Mouse (Mus musculus) forebrain, embryonic 14.5 days (tissue): ENCODE results near the gene Ascl5. TPM values are rescaled to one million over a fixed set of nuclear protein-coding genes. Genes with fewer than 3 reads are reported as not detected.

Experiments
- ATAC-seq: fragments of 200-750 bp; cut with Nextera tagmentation; 2 replicates; pipeline ENCODE4 v1.8.0; 2017; ENCODE audit warnings: mild to moderate bottlenecking, moderate library complexity
- DNase-seq: peaks from one replicate; pipeline ENCODE4 v3.0.0-alpha.2; 2015; ENCODE audit warnings: low spot score
- H3K27ac ChIP-seq: fragments of 300-500 bp; sonication (generic); 2 replicates; pipeline ENCODE4 v1.5.1; 2014; ENCODE audit warnings: low read depth, mild to moderate bottlenecking, control low read depth, low read length, moderate library complexity
- H3K27me3 ChIP-seq: fragments of 300-500 bp; sonication (generic); replicated peaks from 2 replicates; pipeline ENCODE4 v1.6.1; 2014; ENCODE audit warnings: low read length, control low read depth, mixed read lengths; ENCODE audit not compliant: control insufficient read depth, insufficient read depth
- H3K36me3 ChIP-seq: fragments of 300-500 bp; sonication (generic); 2 replicates; pipeline ENCODE4 v1.6.1; 2014; ENCODE audit warnings: low read length, control low read depth; ENCODE audit not compliant: control insufficient read depth, insufficient read depth
- H3K4me1 ChIP-seq: fragments of 300-500 bp; sonication (generic); 2 replicates; pipeline ENCODE4 v1.6.1; 2014; ENCODE audit warnings: antibody characterized with exemption, low read length, control low read depth; ENCODE audit not compliant: control insufficient read depth, insufficient read depth
- H3K4me2 ChIP-seq: fragments of 300-500 bp; sonication (generic); 2 replicates; pipeline ENCODE4 v1.6.1; 2014; ENCODE audit warnings: mild to moderate bottlenecking, control low read depth, low read length
- H3K4me3 ChIP-seq: fragments of 300-500 bp; sonication (generic); 2 replicates; pipeline ENCODE4 v1.5.1; 2014; ENCODE audit warnings: low read depth, low read length, control low read depth
- H3K9ac ChIP-seq: fragments of 300-500 bp; sonication (generic); 2 replicates; pipeline ENCODE4 v1.6.1; 2014; ENCODE audit warnings: mild to moderate bottlenecking, low read length, control low read depth, moderate library complexity
- H3K9me3 ChIP-seq: fragments of 300-500 bp; sonication (generic); replicated peaks from 2 replicates; pipeline ENCODE4 v1.6.1; 2016; ENCODE audit warnings: low read length, control low read depth, mixed read lengths; ENCODE audit not compliant: control insufficient read depth
- WGBS: fragments of 180-500 bp; shearing (Covaris S2); extraction: QIAGEN DNeasy Blood & Tissue Kit; methylation state at CpG from one replicate; pipeline ENCODE4 v1.1.7; 2014; 5-methylcytosine and 5-hydroxymethylcytosine counted together
- polyA plus RNA-seq: library from polyadenylated mRNA; unstranded; fragments of >200 nt; fragmentation: Nextera tagmentation; extraction: Ambion mirVana; gene quantifications from 2 replicates; pipeline ENCODE4 v1.2.1, GENCODE M21; 2014

The Ascl5 gene
- polyA plus RNA-seq, 1 experiment from 2014 or later, result not detected

GRCm38 (mm10) chr1:136061041-136061789, 10.6 kb downstream of the Ascl5 start:
- DNase-seq, result peak; percentile 35
- peak; percentile 62; the same call in 1 of the 2 replicates for ATAC-seq

DNA sequence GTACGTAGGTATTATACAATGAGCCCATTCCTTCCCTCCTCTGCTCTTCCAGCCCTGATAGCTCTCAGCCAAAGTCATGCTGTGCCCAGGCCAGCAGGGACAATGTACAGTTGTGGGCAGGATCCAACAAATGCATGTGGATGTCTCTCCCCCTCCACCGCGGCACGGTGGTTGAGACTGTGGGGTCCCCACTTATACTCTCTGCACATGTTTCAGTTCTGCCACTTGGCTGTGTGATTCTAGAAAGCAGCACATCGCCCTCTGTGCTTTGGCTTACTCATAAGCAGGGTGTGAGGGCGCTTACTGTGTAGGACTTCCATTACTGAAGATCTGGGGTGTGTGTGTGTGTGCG, 11.2 kb downstream of the Ascl5 start:
- H3K27ac ChIP-seq, result 0 out of 2 replicates have a peak overlapping the region, but pooled peaks have one; percentile 14
- H3K4me1 ChIP-seq, result 0 out of 2 replicates have a peak, but pooled peaks cover 2% of the 10 kb centered on the region
- no peak overlapping the region for H3K4me3 ChIP-seq
- no peaks in the 10 kb centered on the region for H3K9me3 ChIP-seq
- no peak overlapping the region for H3K9ac ChIP-seq
- H3K27me3 ChIP-seq, result no peaks in the 10 kb centered on the region
- ATAC-seq (peak; percentile 38; the same call in 1 of the 2 replicates), DNase-seq (no peak)
- 71% methylated on average over 7 of the region's 7 CpGs for WGBS
- H3K36me3 ChIP-seq, result no peaks in the 10 kb centered on the region
- H3K4me2 ChIP-seq, result no peak overlapping the region

More at GRCm38 (mm10) chr1:136061041-136061789, 10.6 kb downstream of the Ascl5 start:
- Histone ChIP-seq H3K9me3 (no peaks in the 10 kb centered on the region), H3K4me1 (0 out of 2 replicates have a peak, but pooled peaks cover 1% of the 10 kb centered on the region), H3K27ac (no peak overlapping the region), H3K36me3 (no peaks in the 10 kb centered on the region), H3K4me2 (no peak overlapping the region), H3K27me3 (no peaks in the 10 kb centered on the region), H3K4me3 (no peak overlapping the region), H3K9ac (no peak overlapping the region)
- WGBS, result 44% methylated on average over 9 of the region's 9 CpGs

GRCm38 (mm10) chr1:136063991-136064390, 13.4 kb downstream of the Ascl5 start:
- Histone ChIP-seq H3K4me2 (no peak overlapping the region), H3K27ac (no peak overlapping the region), H3K4me1 (0 out of 2 replicates have a peak, but pooled peaks cover 2% of the 10 kb centered on the region), H3K27me3 (no peaks in the 10 kb centered on the region), H3K4me3 (no peak overlapping the region), H3K9ac (no peak overlapping the region), H3K9me3 (no peaks in the 10 kb centered on the region), H3K36me3 (no peaks in the 10 kb centered on the region)
- DNase-seq, result no peak
- ATAC-seq, result no peak
- WGBS, result 64% methylated on average over 5 of the region's 5 CpGs

GRCm38 (mm10) chr1:136066621-136067020, 16.0 kb downstream of the Ascl5 start:
- Histone ChIP-seq H3K9ac (no peak overlapping the region), H3K4me3 (no peak overlapping the region), H3K9me3 (no peaks in the 10 kb centered on the region), H3K36me3 (no peaks in the 10 kb centered on the region), H3K27me3 (no peaks in the 10 kb centered on the region), H3K27ac (no peak overlapping the region), H3K4me1 (0 out of 2 replicates have a peak, but pooled peaks cover 2% of the 10 kb centered on the region), H3K4me2 (no peak overlapping the region)
- WGBS, result 74% methylated on average over 1 of the region's 1 CpGs
- DNase-seq, result no peak
- ATAC-seq, result no peak

- H3K4me1 ChIP-seq, result 0 out of 2 replicates have a peak, but pooled peaks cover 2% of the 10 kb centered on the region
- H3K9ac ChIP-seq, result no peak overlapping the region
- H3K4me3 ChIP-seq, result no peak overlapping the region
- WGBS, result 85% methylated on average over 3 of the region's 3 CpGs
- H3K27me3 ChIP-seq, result no peaks in the 10 kb centered on the region
- H3K36me3 ChIP-seq, result no peaks in the 10 kb centered on the region
- H3K4me2 ChIP-seq, result no peak overlapping the region
- DNase-seq (no peak), ATAC-seq (no peak)
- H3K9me3 ChIP-seq, result no peaks in the 10 kb centered on the region
- H3K27ac ChIP-seq, result no peak overlapping the region
Observed at GRCm38 (mm10) chr1:136067579-136067978, 17.0 kb downstream of the Ascl5 start.

GRCm38 (mm10) chr1:136076086-136076485, 25.5 kb downstream of the Ascl5 start:
- H3K4me3 ChIP-seq, result no peak overlapping the region
- ATAC-seq, result 0 out of 2 replicates have a peak, but pooled peaks have one; percentile 18
- no peaks in the 10 kb centered on the region for H3K9me3 ChIP-seq
- H3K27me3 ChIP-seq, result no peaks in the 10 kb centered on the region
- no peaks in the 10 kb centered on the region for H3K36me3 ChIP-seq
- no peak overlapping the region for H3K9ac ChIP-seq
- H3K4me2 ChIP-seq, result no peak overlapping the region
- no peaks in the 10 kb centered on the region for H3K4me1 ChIP-seq
- H3K27ac ChIP-seq, result no peak overlapping the region
- DNase-seq, result peak; percentile 44
- 8% methylated on average over 3 of the region's 3 CpGs for WGBS

DNA sequence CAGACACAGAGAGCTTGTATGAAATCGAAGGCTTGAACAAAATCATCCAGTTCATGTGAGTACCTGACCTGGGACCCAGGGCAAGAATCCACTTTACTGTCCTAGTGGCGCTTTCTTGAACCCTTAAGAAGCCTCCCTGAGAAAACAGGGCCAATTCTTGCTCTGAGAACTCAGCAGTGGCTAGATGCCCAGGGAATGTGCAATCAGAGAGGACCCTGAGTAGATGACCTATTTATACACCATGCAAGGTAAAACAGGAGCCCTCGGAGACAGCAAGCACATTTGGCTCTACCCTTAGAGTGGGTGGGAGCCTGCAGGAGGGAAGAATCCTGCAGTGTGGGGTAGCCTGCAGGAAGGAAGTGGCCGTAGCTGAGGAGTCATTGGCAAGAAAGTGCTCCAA, 27.1 kb downstream of the Ascl5 start:
- Histone ChIP-seq H3K36me3 (no peaks in the 10 kb centered on the region), H3K4me1 (no peaks in the 10 kb centered on the region), H3K9me3 (no peaks in the 10 kb centered on the region), H3K9ac (no peak overlapping the region), H3K27me3 (no peaks in the 10 kb centered on the region), H3K4me3 (no peak overlapping the region), H3K27ac (no peak overlapping the region), H3K4me2 (no peak overlapping the region)
- 73% methylated on average over 4 of the region's 4 CpGs for WGBS
- ATAC-seq, result no peak
- DNase-seq, result no peak

GRCm38 (mm10) chr1:136081161-136081560, 30.6 kb downstream of the Ascl5 start:
- H3K4me3 ChIP-seq, result no peak overlapping the region
- H3K27me3 ChIP-seq, result no peaks in the 10 kb centered on the region
- 97% methylated on average over 1 of the region's 1 CpGs for WGBS
- no peak overlapping the region for H3K4me2 ChIP-seq
- H3K36me3 ChIP-seq, result no peaks in the 10 kb centered on the region
- ATAC-seq (no peak), DNase-seq (no peak)
- H3K4me1 ChIP-seq, result no peaks in the 10 kb centered on the region
- no peak overlapping the region for H3K27ac ChIP-seq
- no peak overlapping the region for H3K9ac ChIP-seq
- H3K9me3 ChIP-seq, result no peaks in the 10 kb centered on the region

DNA sequence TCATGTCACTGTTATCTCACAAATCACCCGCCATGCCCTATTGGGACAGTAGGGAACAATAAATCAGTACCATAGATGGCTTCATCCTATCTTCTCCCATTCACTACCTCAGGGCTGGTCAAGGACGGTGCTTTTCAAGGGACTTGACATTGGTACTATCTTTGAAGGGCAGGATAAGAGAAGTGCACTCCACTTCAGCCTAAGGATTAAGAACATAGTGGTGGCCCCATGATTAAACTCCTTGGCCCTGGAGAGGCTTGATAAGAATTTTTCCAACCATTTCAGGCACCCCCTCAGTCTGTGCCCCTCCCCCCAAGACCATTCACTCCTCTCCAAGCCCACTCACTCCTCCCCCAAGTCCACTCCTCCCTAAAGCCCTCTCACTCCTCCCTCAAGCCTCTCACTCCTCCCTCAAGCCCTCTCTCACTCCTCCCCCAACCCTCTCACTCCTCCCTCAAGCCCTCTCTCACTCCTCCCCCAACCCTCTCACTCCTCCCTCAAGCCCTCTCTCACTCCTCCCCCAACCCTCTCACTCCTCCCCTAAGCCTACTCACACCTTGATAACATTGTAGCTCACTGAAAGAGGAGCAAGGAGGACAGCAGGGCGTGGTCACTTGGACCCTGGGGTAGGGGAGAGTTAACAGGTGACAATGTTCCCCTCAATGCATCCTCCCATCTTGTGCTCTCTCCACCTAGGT, 35.5 kb downstream of the Ascl5 start:
- Histone ChIP-seq H3K9me3 (no peaks in the 10 kb centered on the region), H3K4me3 (no peak overlapping the region), H3K36me3 (no peaks in the 10 kb centered on the region), H3K9ac (no peak overlapping the region), H3K27ac (no peak overlapping the region), H3K27me3 (no peaks in the 10 kb centered on the region), H3K4me1 (no peaks in the 10 kb centered on the region), H3K4me2 (no peak overlapping the region)
- DNase-seq (no peak), ATAC-seq (no peak)
- 88% methylated on average over 3 of the region's 3 CpGs for WGBS
